ENCODE assay signal across 12 mouse cellular contexts in the genomic region with DNA sequence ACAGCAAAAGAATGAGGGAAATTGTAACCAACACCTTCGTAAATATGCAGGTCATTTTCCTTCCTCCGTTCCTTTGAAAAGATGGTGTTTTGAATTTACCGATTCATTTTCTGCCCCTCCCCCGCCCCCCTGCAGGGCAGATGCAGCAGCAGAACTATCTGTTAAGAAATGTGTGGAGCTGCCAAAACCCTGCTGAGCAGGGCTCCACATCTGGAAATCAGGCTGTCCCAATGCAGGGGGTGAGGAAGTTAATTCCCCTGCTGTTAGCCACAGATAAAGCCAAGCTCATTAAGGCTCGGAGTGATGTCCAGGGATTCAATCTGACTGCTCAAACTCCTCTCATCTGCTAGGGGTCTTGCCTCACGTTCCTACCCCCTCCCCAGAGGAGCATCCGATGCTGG. TPM values are rescaled to one million over a fixed set of nuclear protein-coding genes. Genes with fewer than 3 reads are reported as not detected.
DNase-seq lines count a peak whose midpoint lies in the region; ATAC-seq and TF ChIP-seq lines count a peak whose summit lies in the region.
"Had no signal": no experiment of that assay in that cellular context is flagged by ENCODE, and none has a peak within 500 bp of the region (broad histone marks: within the 10 kb centered on the region; RNA-seq: fewer than 3 reads in every experiment).

No protein-coding gene starts in this region.

- WGBS in hindbrain, embryonic 11.5 days = 2% methylated on average over 7 of the region's 7 CpGs
- WGBS in midbrain, embryonic 14.5 days = 1% methylated on average over 7 of the region's 7 CpGs
- 10% methylated on average over 7 of the region's 7 CpGs for WGBS in liver, postnatal 0 days (ENCODE audit: insufficient replicate concordance)

- H3K4me3 ChIP-seq in hindbrain, embryonic 11.5 days (ENCODE audit: low read depth, low read length) = no peak overlapping the region
- no peak overlapping the region for H3K4me3 ChIP-seq in midbrain, embryonic 14.5 days (replicated peaks; ENCODE audit: low read depth, low read length)
- H3K4me3 ChIP-seq in liver, postnatal 0 days (ENCODE audit: low read depth, low read length) = no peak overlapping the region
- H3K4me3 ChIP-seq: left cerebral cortex, adult 2 months had no signal

- no peaks in the 10 kb centered on the region for H3K9me3 ChIP-seq in hindbrain, embryonic 11.5 days (ENCODE audit: control insufficient read depth, low read length)
- no peaks in the 10 kb centered on the region for H3K9me3 ChIP-seq in midbrain, embryonic 14.5 days (ENCODE audit: control insufficient read depth, low read length)
- H3K9me3 ChIP-seq in liver, postnatal 0 days (ENCODE audit: low read length) = no peaks in the 10 kb centered on the region

- H3K27me3 ChIP-seq in hindbrain, embryonic 11.5 days (ENCODE audit: control insufficient read depth, insufficient read depth, low read length) = no peaks in the 10 kb centered on the region
- H3K27me3 ChIP-seq in midbrain, embryonic 14.5 days (ENCODE audit: control insufficient read depth, insufficient read depth, low read length) = no peaks in the 10 kb centered on the region
- H3K27me3 ChIP-seq in liver, postnatal 0 days (ENCODE audit: insufficient read depth, low read length) = no peaks in the 10 kb centered on the region

- TF ChIP-seq CTCF in liver, postnatal 0 days (IDR thresholded peaks at IDR 0.05; ENCODE audit: low read depth) = no peak

- TF ChIP-seq EP300 in liver, postnatal 0 days (IDR thresholded peaks at IDR 0.05; ENCODE audit: low read depth) = no peak

- peak overlapping the region; percentile 19; the same call in 1 of the 2 replicates for H3K27ac ChIP-seq in hindbrain, embryonic 11.5 days (ENCODE audit: low read depth, low read length)
- H3K27ac ChIP-seq in midbrain, embryonic 14.5 days (replicated peaks; ENCODE audit: low read depth, low read length) = peak overlapping the region; percentile 80
- H3K27ac ChIP-seq in liver, postnatal 0 days (ENCODE audit: low read depth) = no peak overlapping the region
- H3K27ac ChIP-seq: left cerebral cortex, adult 2 months had no signal

- H3K4me2 ChIP-seq in hindbrain, embryonic 11.5 days (replicated peaks; ENCODE audit: low read depth, low read length) = no peak overlapping the region
- H3K4me2 ChIP-seq in midbrain, embryonic 14.5 days (ENCODE audit: low read length) = peak overlapping the region; percentile 19; the same call in 1 of the 2 replicates
- H3K4me2 ChIP-seq in liver, postnatal 0 days (ENCODE audit: low read depth, low read length) = no peak overlapping the region
- H3K4me2 ChIP-seq: heart, embryonic 11.5 days had no signal

- no peak overlapping the region for H3K9ac ChIP-seq in hindbrain, embryonic 11.5 days (ENCODE audit: low read depth, low read length)
- H3K9ac ChIP-seq in midbrain, embryonic 14.5 days (replicated peaks; ENCODE audit: low read length) = no peak overlapping the region
- H3K9ac ChIP-seq in liver, postnatal 0 days (replicated peaks) = no peak overlapping the region

- 0 out of 2 replicates have a peak, but pooled peaks have one; percentile 22 for ATAC-seq in hindbrain, embryonic 11.5 days (ENCODE audit: low FRiP score)
- peak; percentile 50; the same call in 1 of the 2 replicates for ATAC-seq in midbrain, embryonic 14.5 days (ENCODE audit: low FRiP score, low TSS enrichment)
- no peak for ATAC-seq in liver, postnatal 0 days

- peak; percentile 5 for DNase-seq in NIH3T3 (ENCODE audit: low read depth)
- peak; percentile 42 for DNase-seq in embryo, embryonic 11 days
- peak; percentile 41 for DNase-seq in hindbrain, embryonic 11.5 days (ENCODE audit: low spot score)
- DNase-seq in midbrain, embryonic 14.5 days = peak; percentile 77
- no peak for DNase-seq in spleen, postnatal 4 days (ENCODE audit: low spot score in 2 of 2)
- no peak for DNase-seq in liver, postnatal 0 days
- DNase-seq in kidney, adult 18-20 months = no peak
- DNase-seq: kidney, adult 8-10 months; lung, postnatal 14 days had no signal

- no peaks in the 10 kb centered on the region for H3K36me3 ChIP-seq in hindbrain, embryonic 11.5 days (ENCODE audit: control insufficient read depth, insufficient read depth, low read length)
- H3K36me3 ChIP-seq in midbrain, embryonic 14.5 days (ENCODE audit: control insufficient read depth, insufficient read depth, low read length) = no peaks in the 10 kb centered on the region
- no peaks in the 10 kb centered on the region for H3K36me3 ChIP-seq in liver, postnatal 0 days (replicated peaks; ENCODE audit: insufficient read depth, low read length)

- peaks cover 3% of the 10 kb centered on the region; the same call in 1 of the 2 replicates for H3K4me1 ChIP-seq in hindbrain, embryonic 11.5 days (replicated peaks; ENCODE audit: control insufficient read depth, insufficient read depth, low read length)
- H3K4me1 ChIP-seq in midbrain, embryonic 14.5 days (ENCODE audit: control insufficient read depth, insufficient read depth, low read length) = peaks cover 32% of the 10 kb centered on the region
- H3K4me1 ChIP-seq in liver, postnatal 0 days (ENCODE audit: insufficient read depth) = no peaks in the 10 kb centered on the region

RNA-seq across cellular contexts. Expression of a gene that starts 56.0 kb away (rescaled TPM):
- not detected in 2 replicates for polyA plus RNA-seq in hindbrain, embryonic 11.5 days (2014; fragmentation: Nextera tagmentation; extraction: Ambion mirVana)
- not detected in 2 replicates for polyA plus RNA-seq in midbrain, embryonic 14.5 days (2014; fragmentation: Nextera tagmentation; extraction: Ambion mirVana)
- polyA plus RNA-seq in liver, postnatal 0 days (2015; fragmentation: Nextera tagmentation; extraction: Ambion mirVana) = not detected in 2 replicates
- polyA plus RNA-seq: embryonic facial prominence, embryonic 11.5 days; heart, embryonic 11.5 days had no signal

Comparison
In these comparisons a context has a peak if more than half of its experiments do, and no peak if none do; other contexts are left out.
1. DNase-seq: peak in NIH3T3 (single experiment), embryo, embryonic 11 days (single experiment), hindbrain, embryonic 11.5 days (single experiment) and midbrain, embryonic 14.5 days (single experiment); none in spleen, postnatal 4 days (0 of 2), liver, postnatal 0 days (single experiment) and kidney, adult 18-20 months (single experiment).